Mouse (Mus musculus) embryonic fibroblast, embryonic 13.5 days (primary cell): ENCODE results near the gene Babam1.

Experiments used
- CTCF ChIP-seq: IDR thresholded peaks from 2 replicates; pipeline ENCODE4 v1.5.1; 2011; ENCODE audit warnings: mild to moderate bottlenecking, control low read depth, low read length, moderate library complexity, borderline replicate concordance; ENCODE audit not compliant: insufficient read depth
- POLR2A ChIP-seq: IDR thresholded peaks from 2 replicates; pipeline ENCODE4 v1.6.1; 2011; ENCODE audit warnings: low read depth, mild to moderate bottlenecking, control low read depth, low read length, moderate library complexity

DNA sequence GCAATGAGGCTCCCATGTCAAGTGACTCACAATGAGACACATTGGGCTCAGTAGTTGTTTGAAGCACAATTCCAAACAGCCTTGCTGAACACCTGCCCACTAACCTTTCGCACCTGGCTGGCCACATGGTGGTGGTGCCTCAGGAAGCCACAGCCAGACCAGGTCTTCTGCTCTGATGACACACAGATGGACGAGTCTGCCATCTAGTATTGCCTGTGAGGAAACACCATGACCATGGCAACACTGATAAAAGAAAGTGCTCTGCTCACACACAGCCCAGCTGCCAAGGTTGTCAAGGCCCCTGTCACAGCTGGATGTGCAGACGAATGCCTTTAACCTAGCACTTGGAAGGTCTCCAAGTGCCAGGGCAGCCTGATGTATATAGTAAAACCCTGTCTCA is 45.5 kb upstream of the Babam1 start:
- no peak for TF ChIP-seq CTCF
- TF ChIP-seq POLR2A, result no peak
